Mouse (Mus musculus): ENCODE data around the gene Slc27a2. TPM values are rescaled to one million over a fixed set of nuclear protein-coding genes. Genes with fewer than 3 reads are reported as not detected.

The Slc27a2 gene
- polyA plus RNA-seq, 1 experiment from 2014 or later = 1.3 TPM

GRCm38 (mm10) chr2:126540390-126540925 is 11.7 kb upstream of the Slc27a2 start:
- no peak for TF ChIP-seq CTCF (IDR thresholded peaks at IDR 0.05; ENCODE audit: low read depth)
- 73% methylated on average over 6 of the region's 6 CpGs for WGBS
- Histone ChIP-seq H3K4me2 (no peak overlapping the region), H3K4me3 (ENCODE audit: low read depth, low read length) (no peak overlapping the region), H3K27ac (ENCODE audit: low read depth) (no peak overlapping the region), H3K9me3 (ENCODE audit: low read depth, low read length) (no peaks in the 10 kb centered on the region), H3K27me3 (ENCODE audit: insufficient read depth, low read length) (no peaks in the 10 kb centered on the region), H3K9ac (no peak overlapping the region), H3K4me1 (ENCODE audit: insufficient read depth) (no peaks in the 10 kb centered on the region), H3K36me3 (ENCODE audit: insufficient read depth) (no peaks in the 10 kb centered on the region)
- DNase-seq = no peak
- ATAC-seq (ENCODE audit: insufficient read depth) = no peak

- no peak overlapping the region for H3K4me3 ChIP-seq (ENCODE audit: low read depth, low read length)
- H3K4me2 ChIP-seq = no peak overlapping the region
- ATAC-seq (ENCODE audit: insufficient read depth) (no peak), DNase-seq (no peak)
- no peaks in the 10 kb centered on the region for H3K27me3 ChIP-seq (ENCODE audit: insufficient read depth, low read length)
- no peaks in the 10 kb centered on the region for H3K4me1 ChIP-seq (ENCODE audit: insufficient read depth)
- no peak overlapping the region for H3K27ac ChIP-seq (ENCODE audit: low read depth)
- H3K9me3 ChIP-seq (ENCODE audit: low read depth, low read length) = no peaks in the 10 kb centered on the region
- no peaks in the 10 kb centered on the region for H3K36me3 ChIP-seq (ENCODE audit: insufficient read depth)
- H3K9ac ChIP-seq = no peak overlapping the region
- no peak for TF ChIP-seq CTCF (IDR thresholded peaks at IDR 0.05; ENCODE audit: low read depth)
- WGBS = 82% methylated on average over 5 of the region's 5 CpGs
These were observed 10.0 kb upstream of the Slc27a2 start for GRCm38 (mm10) chr2:126542211-126542610.

GRCm38 (mm10) chr2:126545297-126545696 is 6.9 kb upstream of the Slc27a2 start:
- Histone ChIP-seq H3K4me3 (ENCODE audit: low read depth, low read length) (no peak overlapping the region), H3K9me3 (ENCODE audit: low read depth, low read length) (no peaks in the 10 kb centered on the region), H3K9ac (no peak overlapping the region), H3K4me2 (no peak overlapping the region), H3K27me3 (ENCODE audit: insufficient read depth, low read length) (no peaks in the 10 kb centered on the region), H3K36me3 (ENCODE audit: insufficient read depth) (no peaks in the 10 kb centered on the region), H3K4me1 (ENCODE audit: insufficient read depth) (no peaks in the 10 kb centered on the region), H3K27ac (ENCODE audit: low read depth) (no peak overlapping the region)
- TF ChIP-seq CTCF (IDR thresholded peaks at IDR 0.05; ENCODE audit: low read depth) = no peak
- 57% methylated on average over 5 of the region's 5 CpGs for WGBS
- ATAC-seq (ENCODE audit: insufficient read depth) (no peak), DNase-seq (no peak)

- DNase-seq (no peak), ATAC-seq (ENCODE audit: insufficient read depth) (no peak)
- Histone ChIP-seq H3K4me2 (no peak overlapping the region), H3K9me3 (ENCODE audit: low read depth, low read length) (no peaks in the 10 kb centered on the region), H3K4me1 (ENCODE audit: insufficient read depth) (no peaks in the 10 kb centered on the region), H3K9ac (no peak overlapping the region), H3K27ac (ENCODE audit: low read depth) (no peak overlapping the region), H3K36me3 (ENCODE audit: insufficient read depth) (no peaks in the 10 kb centered on the region), H3K27me3 (ENCODE audit: insufficient read depth, low read length) (peaks cover 6% of the 10 kb centered on the region; the same call in 1 of the 2 replicates), H3K4me3 (ENCODE audit: low read depth, low read length) (no peak overlapping the region)
- no peak for TF ChIP-seq CTCF (IDR thresholded peaks at IDR 0.05; ENCODE audit: low read depth)
- 66% methylated on average over 3 of the region's 3 CpGs for WGBS
These were observed 5.8 kb upstream of the Slc27a2 start for GRCm38 (mm10) chr2:126546392-126546791.

GRCm38 (mm10) chr2:126549681-126550080 is 2.5 kb upstream of the Slc27a2 start:
- DNase-seq = no peak
- Histone ChIP-seq H3K9ac (no peak overlapping the region), H3K4me2 (no peak overlapping the region), H3K4me3 (ENCODE audit: low read depth, low read length) (no peak overlapping the region), H3K36me3 (ENCODE audit: insufficient read depth) (no peaks in the 10 kb centered on the region), H3K27ac (ENCODE audit: low read depth) (no peak overlapping the region), H3K9me3 (ENCODE audit: low read depth, low read length) (no peaks in the 10 kb centered on the region), H3K27me3 (ENCODE audit: insufficient read depth, low read length) (peaks cover 39% of the 10 kb centered on the region), H3K4me1 (ENCODE audit: insufficient read depth) (no peaks in the 10 kb centered on the region)
- TF ChIP-seq CTCF (IDR thresholded peaks at IDR 0.05; ENCODE audit: low read depth) = no peak
- no peak for ATAC-seq (ENCODE audit: insufficient read depth)
- 60% methylated on average over 7 of the region's 7 CpGs for WGBS

- H3K9me3 ChIP-seq (ENCODE audit: low read depth, low read length) = no peaks in the 10 kb centered on the region
- H3K36me3 ChIP-seq (ENCODE audit: insufficient read depth) = no peaks in the 10 kb centered on the region
- H3K9ac ChIP-seq = no peak overlapping the region
- no peak for ATAC-seq (ENCODE audit: insufficient read depth)
- H3K4me2 ChIP-seq = no peak overlapping the region
- no peak overlapping the region for H3K27ac ChIP-seq (ENCODE audit: low read depth)
- 79% methylated on average over 8 of the region's 8 CpGs for WGBS
- H3K27me3 ChIP-seq (ENCODE audit: insufficient read depth, low read length) = peaks cover 42% of the 10 kb centered on the region
- H3K4me3 ChIP-seq (ENCODE audit: low read depth, low read length) = no peak overlapping the region
- DNase-seq = no peak
- TF ChIP-seq CTCF (IDR thresholded peaks at IDR 0.05; ENCODE audit: low read depth) = no peak
- H3K4me1 ChIP-seq (ENCODE audit: insufficient read depth) = no peaks in the 10 kb centered on the region
These were observed 840 bp upstream of the Slc27a2 start for GRCm38 (mm10) chr2:126551244-126551890.

- DNase-seq (no peak), ATAC-seq (ENCODE audit: insufficient read depth) (no peak)
- 29% methylated on average over 5 of the region's 5 CpGs for WGBS
- Histone ChIP-seq H3K27me3 (ENCODE audit: insufficient read depth, low read length) (peaks cover 42% of the 10 kb centered on the region), H3K4me3 (ENCODE audit: low read depth, low read length) (no peak overlapping the region), H3K4me1 (ENCODE audit: insufficient read depth) (no peaks in the 10 kb centered on the region), H3K9ac (no peak overlapping the region), H3K27ac (ENCODE audit: low read depth) (no peak overlapping the region), H3K4me2 (no peak overlapping the region), H3K9me3 (ENCODE audit: low read depth, low read length) (no peaks in the 10 kb centered on the region), H3K36me3 (ENCODE audit: insufficient read depth) (no peaks in the 10 kb centered on the region)
- TF ChIP-seq CTCF (IDR thresholded peaks at IDR 0.05; ENCODE audit: low read depth) = no peak
These were observed 311 bp upstream of the Slc27a2 start for GRCm38 (mm10) chr2:126551896-126552295.
